Mouse (Mus musculus) lung, adult 2 months (tissue): ENCODE measurements at regions not wholly inside any gene's neighbourhood (a gene's known extent, or its start where the extent isn't known, plus 50 kb on each side); places are given as distances from the start of the nearest gene placed in this dataset.

Experiments
- CTCF ChIP-seq: fragments of 200-500 bp; IDR thresholded peaks from 2 replicates; pipeline ENCODE4 v1.5.1; 2011; ENCODE audit warnings: mild to moderate bottlenecking, low read length, control low read depth; ENCODE audit not compliant: insufficient read depth
- POLR2A ChIP-seq: fragments of 200-500 bp; IDR thresholded peaks from 2 replicates; pipeline ENCODE4 v1.6.1; 2011; ENCODE audit warnings: low read depth, mild to moderate bottlenecking, control low read depth, low read length, borderline replicate concordance; ENCODE audit errors: extremely low read depth

- TF ChIP-seq CTCF (no peak), POLR2A (no peak)
Observed at GRCm38 (mm10) chr4:54116310-54116709, 290.5 kb downstream of the Tmem38b start.
